In the genomic region with DNA sequence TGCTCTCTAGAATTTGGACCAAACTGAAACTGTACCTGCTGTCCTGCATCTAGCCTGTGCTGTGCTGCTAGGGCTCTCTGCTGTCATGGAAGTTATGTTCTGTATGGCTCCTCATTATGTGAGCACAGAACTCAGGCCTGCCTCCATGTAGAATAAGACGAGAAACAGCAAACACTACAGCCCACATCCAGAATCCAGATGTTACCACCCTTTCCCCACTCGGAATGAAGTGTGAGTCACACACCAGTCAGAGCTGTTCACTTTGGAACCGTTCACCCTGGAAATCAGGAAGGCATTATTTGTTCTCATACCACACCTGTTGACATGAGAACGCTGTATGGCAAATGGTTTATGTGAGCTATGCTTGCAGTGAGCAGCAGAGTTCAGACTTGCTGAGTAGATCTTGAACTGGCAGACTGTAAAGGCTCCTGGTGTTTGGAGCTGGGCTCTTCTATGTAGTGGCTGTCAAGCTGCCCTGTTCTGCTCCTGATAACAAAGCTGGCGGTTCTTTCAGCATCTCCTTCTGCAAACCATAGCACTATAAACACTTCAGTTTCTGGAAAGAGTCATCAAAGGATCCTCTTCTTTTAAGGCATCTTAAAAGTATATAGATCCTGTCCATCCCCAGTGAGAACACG, we compare ENCODE assay signal across 12 mouse cellular contexts. TPM values are rescaled to one million over a fixed set of nuclear protein-coding genes. Genes with fewer than 3 reads are reported as not detected.
A peak's percentile ranks its signal among the peaks of the same experiment; 100 is the strongest.
DNase-seq lines count a peak whose midpoint lies in the region; ATAC-seq and TF ChIP-seq lines count a peak whose summit lies in the region.
"Had no signal": no experiment of that assay in that cellular context is flagged by ENCODE, and none has a peak within 500 bp of the region (broad histone marks: within the 10 kb centered on the region; RNA-seq: fewer than 3 reads in every experiment).

No protein-coding gene starts in this region.

- H3K4me3 ChIP-seq in embryonic facial prominence, embryonic 13.5 days = no peak overlapping the region
- no peak overlapping the region for H3K4me3 ChIP-seq in embryonic facial prominence, embryonic 10.5 days
- H3K4me3 ChIP-seq in lung, embryonic 16.5 days (ENCODE audit: low read length) = no peak overlapping the region
- H3K4me3 ChIP-seq in limb, embryonic 10.5 days = no peak overlapping the region
- no peak overlapping the region for H3K4me3 ChIP-seq in olfactory bulb, adult 2 months (ENCODE audit: insufficient read depth, low read depth, low read length)
- H3K4me3 ChIP-seq: kidney, embryonic 15.5 days had no signal

- peaks cover 48% of the 10 kb centered on the region for H3K4me1 ChIP-seq in embryonic facial prominence, embryonic 13.5 days
- H3K4me1 ChIP-seq in embryonic facial prominence, embryonic 10.5 days = peaks cover 37% of the 10 kb centered on the region
- peaks cover 26% of the 10 kb centered on the region for H3K4me1 ChIP-seq in lung, embryonic 16.5 days (replicated peaks; ENCODE audit: control insufficient read depth, insufficient read depth, low read length)
- H3K4me1 ChIP-seq in limb, embryonic 10.5 days = peaks cover 59% of the 10 kb centered on the region
- H3K4me1 ChIP-seq in olfactory bulb, adult 2 months (ENCODE audit: control insufficient read depth, insufficient read depth, low read length) = peaks cover 17% of the 10 kb centered on the region

- H3K27me3 ChIP-seq in embryonic facial prominence, embryonic 13.5 days = no peaks in the 10 kb centered on the region
- H3K27me3 ChIP-seq in embryonic facial prominence, embryonic 10.5 days (replicated peaks; ENCODE audit: low read depth, poor library complexity, severe bottlenecking) = no peaks in the 10 kb centered on the region
- H3K27me3 ChIP-seq in lung, embryonic 16.5 days (ENCODE audit: control insufficient read depth, insufficient read depth, low read depth, low read length) = no peaks in the 10 kb centered on the region
- H3K27me3 ChIP-seq in limb, embryonic 10.5 days (ENCODE audit: low read depth, poor library complexity, severe bottlenecking) = no peaks in the 10 kb centered on the region
- H3K27me3 ChIP-seq: kidney, embryonic 15.5 days; Patski had no signal

- no peak for DNase-seq in embryonic facial prominence, embryonic 10.5 days (ENCODE audit: low spot score)
- no peak for DNase-seq in lung, postnatal 10 days
- DNase-seq in limb, embryonic 10.5 days (ENCODE audit: low spot score) = no peak
- no peak for DNase-seq in urinary bladder, postnatal 25 days (ENCODE audit: low spot score)
- DNase-seq in kidney, postnatal 4 days = no peak
- DNase-seq: cerebellum, adult 9-10 months; left cerebral cortex, postnatal 4 days had no signal

- H3K9ac ChIP-seq in embryonic facial prominence, embryonic 13.5 days = 0 out of 2 replicates have a peak overlapping the region, but pooled peaks have one; percentile 40
- H3K9ac ChIP-seq in lung, embryonic 16.5 days (ENCODE audit: low read length) = no peak overlapping the region
- H3K9ac ChIP-seq: kidney, embryonic 15.5 days had no signal

- TF ChIP-seq POLR2A in olfactory bulb, adult 2 months (IDR thresholded peaks at IDR 0.05; ENCODE audit: insufficient read depth, low read depth, low read length) = no peak

- H3K9me3 ChIP-seq in embryonic facial prominence, embryonic 13.5 days = no peaks in the 10 kb centered on the region
- H3K9me3 ChIP-seq in embryonic facial prominence, embryonic 10.5 days = no peaks in the 10 kb centered on the region
- H3K9me3 ChIP-seq in lung, embryonic 16.5 days (ENCODE audit: control insufficient read depth, low read length) = no peaks in the 10 kb centered on the region
- H3K9me3 ChIP-seq in limb, embryonic 10.5 days (replicated peaks) = no peaks in the 10 kb centered on the region
- H3K9me3 ChIP-seq: kidney, embryonic 15.5 days had no signal

- no peak for ATAC-seq in embryonic facial prominence, embryonic 13.5 days (ENCODE audit: insufficient number of reproducible peaks, insufficient read depth, low FRiP score, low TSS enrichment, low read depth)
- peak; percentile 26; the same call in 1 of the 2 replicates for ATAC-seq in lung, embryonic 16.5 days (ENCODE audit: low read depth)
- ATAC-seq: Patski had no signal

- no peaks in the 10 kb centered on the region for H3K36me3 ChIP-seq in embryonic facial prominence, embryonic 13.5 days
- H3K36me3 ChIP-seq in embryonic facial prominence, embryonic 10.5 days (replicated peaks) = no peaks in the 10 kb centered on the region
- no peaks in the 10 kb centered on the region for H3K36me3 ChIP-seq in lung, embryonic 16.5 days (ENCODE audit: control insufficient read depth, insufficient read depth, low read length)
- no peaks in the 10 kb centered on the region for H3K36me3 ChIP-seq in limb, embryonic 10.5 days
- H3K36me3 ChIP-seq: kidney, embryonic 15.5 days had no signal

- no peak overlapping the region for H3K27ac ChIP-seq in embryonic facial prominence, embryonic 13.5 days
- H3K27ac ChIP-seq in embryonic facial prominence, embryonic 10.5 days (replicated peaks) = no peak overlapping the region
- no peak overlapping the region for H3K27ac ChIP-seq in lung, embryonic 16.5 days (ENCODE audit: low read length)
- peak overlapping the region; percentile 42; the same call in 1 of the 2 replicates for H3K27ac ChIP-seq in limb, embryonic 10.5 days
- peak overlapping the region; percentile 29; the same call in 1 of the 2 replicates for H3K27ac ChIP-seq in olfactory bulb, adult 2 months (ENCODE audit: insufficient read depth, low read depth, low read length)
- H3K27ac ChIP-seq: kidney, embryonic 15.5 days had no signal

- no peak overlapping the region for H3K4me2 ChIP-seq in embryonic facial prominence, embryonic 13.5 days
- no peak overlapping the region for H3K4me2 ChIP-seq in lung, embryonic 16.5 days (ENCODE audit: low read depth, low read length)
- H3K4me2 ChIP-seq: kidney, embryonic 15.5 days had no signal

- 59% methylated on average over 6 of the region's 6 CpGs for WGBS in embryonic facial prominence, embryonic 13.5 days
- 81% methylated on average over 6 of the region's 6 CpGs for WGBS in embryonic facial prominence, embryonic 10.5 days
- WGBS in lung, embryonic 16.5 days = 32% methylated on average over 6 of the region's 6 CpGs
- 72% methylated on average over 6 of the region's 6 CpGs for WGBS in limb, embryonic 10.5 days
- 51% methylated on average over 6 of the region's 6 CpGs for WGBS in olfactory bulb, adult 2 months

- TF ChIP-seq CTCF in olfactory bulb, adult 2 months (IDR thresholded peaks at IDR 0.05; ENCODE audit: insufficient read depth, low read depth, low read length) = no peak

RNA-seq across cellular contexts. Expression of a gene that starts 53.3 kb away (rescaled TPM):
- polyA plus RNA-seq in embryonic facial prominence, embryonic 13.5 days (2015; fragmentation: Nextera tagmentation; extraction: Ambion mirVana) = 24.2 and 27.2 TPM in 2 replicates
- 30.1 and 31.9 TPM in 2 replicates for polyA plus RNA-seq in embryonic facial prominence, embryonic 10.5 days (2016; fragmentation: Nextera tagmentation; extraction: Ambion mirVana)
- 14.5 and 14.7 TPM in 2 replicates for polyA plus RNA-seq in lung, embryonic 16.5 days (2015; fragmentation: Nextera tagmentation; extraction: Ambion mirVana)
- 30.5 and 34.7 TPM in 2 replicates for polyA plus RNA-seq in limb, embryonic 10.5 days (2016; fragmentation: Nextera tagmentation; extraction: Ambion mirVana)
- polyA plus RNA-seq in olfactory bulb, adult 2 months (2012; ENCODE audit: insufficient read depth, insufficient read length, low replicate concordance, missing spikeins) = not detected in 2 replicates

RNA-seq across cellular contexts. Expression of a gene that starts 56.5 kb away (rescaled TPM):
- 48.4 and 51.3 TPM in 2 replicates for polyA plus RNA-seq in embryonic facial prominence, embryonic 13.5 days (2015; fragmentation: Nextera tagmentation; extraction: Ambion mirVana)
- 40.4 and 48.1 TPM in 2 replicates for polyA plus RNA-seq in embryonic facial prominence, embryonic 10.5 days (2016; fragmentation: Nextera tagmentation; extraction: Ambion mirVana)
- polyA plus RNA-seq in lung, embryonic 16.5 days (2015; fragmentation: Nextera tagmentation; extraction: Ambion mirVana) = 61.5 and 65.7 TPM in 2 replicates
- polyA plus RNA-seq in limb, embryonic 10.5 days (2016; fragmentation: Nextera tagmentation; extraction: Ambion mirVana) = 47.5 and 59.2 TPM in 2 replicates
- polyA plus RNA-seq in olfactory bulb, adult 2 months (2012; ENCODE audit: insufficient read depth, insufficient read length, low replicate concordance, missing spikeins) = not detected in 2 replicates

Comparison
In these comparisons a context has a peak if more than half of its experiments do, and no peak if none do; other contexts are left out.
1. H3K27ac ChIP-seq: peak in limb, embryonic 10.5 days (single experiment) and olfactory bulb, adult 2 months (single experiment); none in embryonic facial prominence, embryonic 13.5 days (single experiment), embryonic facial prominence, embryonic 10.5 days (single experiment) and lung, embryonic 16.5 days (single experiment).
2. RNA of a gene that starts 53.3 kb away (polyA plus RNA-seq): 30.5 to 34.7 TPM in limb, embryonic 10.5 days, 30.1 to 31.9 TPM in embryonic facial prominence, embryonic 10.5 days, 24.2 to 27.2 TPM in embryonic facial prominence, embryonic 13.5 days and 14.5 to 14.7 TPM in lung, embryonic 16.5 days; not detected in olfactory bulb, adult 2 months; every median in the first group is over 10 times any median in the second.